Mouse (Mus musculus) liver, postnatal 0 days (tissue): ENCODE results near the gene Chdh. TPM values are rescaled to one million over a fixed set of nuclear protein-coding genes. Genes with fewer than 3 reads are reported as not detected.

Experiments
- ATAC-seq: fragments of 200-750 bp; cut with Nextera tagmentation; 2 replicates; pipeline ENCODE4 v1.8.0; 2017; ENCODE audit warnings: mild to moderate bottlenecking, moderate library complexity
- DNase-seq: peaks from one replicate; pipeline ENCODE4 v3.0.0-alpha.2; 2016
- H3K27ac ChIP-seq: fragments of 300-500 bp; sonication (generic); 2 replicates; pipeline ENCODE4 v1.5.1; 2014; ENCODE audit warnings: antibody characterized with exemption, moderate library complexity, mild to moderate bottlenecking, low read depth
- H3K27me3 ChIP-seq: fragments of 300-500 bp; sonication (generic); 2 replicates; pipeline ENCODE4 v1.6.1; 2014; ENCODE audit warnings: low read length, control low read depth, mixed read lengths; ENCODE audit not compliant: insufficient read depth
- H3K36me3 ChIP-seq: fragments of 300-500 bp; sonication (generic); replicated peaks from 2 replicates; pipeline ENCODE4 v1.6.1; 2014; ENCODE audit warnings: mild to moderate bottlenecking, control low read depth, low read length, moderate library complexity, mixed read lengths; ENCODE audit not compliant: insufficient read depth
- H3K4me1 ChIP-seq: fragments of 300-500 bp; sonication (generic); 2 replicates; pipeline ENCODE4 v1.6.1; 2014; ENCODE audit warnings: antibody characterized with exemption, mild to moderate bottlenecking, control low read depth; ENCODE audit not compliant: insufficient read depth
- H3K4me2 ChIP-seq: fragments of 300-500 bp; sonication (generic); 2 replicates; pipeline ENCODE4 v1.6.1; 2014; ENCODE audit warnings: low read depth, mild to moderate bottlenecking, low read length, moderate library complexity, mixed read lengths
- H3K4me3 ChIP-seq: fragments of 300-500 bp; sonication (generic); 2 replicates; pipeline ENCODE4 v1.5.1; 2014; ENCODE audit warnings: low read depth, low read length
- H3K9ac ChIP-seq: fragments of 300-500 bp; sonication (generic); replicated peaks from 2 replicates; pipeline ENCODE4 v1.6.1; 2014; ENCODE audit warnings: mild to moderate bottlenecking, moderate library complexity
- H3K9me3 ChIP-seq: fragments of 300-500 bp; sonication (generic); 2 replicates; pipeline ENCODE4 v1.6.1; 2016; ENCODE audit warnings: mild to moderate bottlenecking, control low read depth, low read length, mixed read lengths
- CTCF ChIP-seq: sonication (generic); IDR thresholded peaks from 2 replicates; pipeline ENCODE4 v1.5.1; 2016; ENCODE audit warnings: antibody characterized with exemption, low read depth
- EP300 ChIP-seq: IDR thresholded peaks from 2 replicates; pipeline ENCODE4 v1.6.1; 2016; ENCODE audit warnings: antibody characterized with exemption, low read depth, mild to moderate bottlenecking
- WGBS: fragments of 180-500 bp; shearing (Covaris S2); extraction: QIAGEN DNeasy Blood & Tissue Kit; methylation state at CpG from one replicate; pipeline ENCODE4 v1.1.7; 2014; ENCODE audit not compliant: insufficient replicate concordance; 5-methylcytosine and 5-hydroxymethylcytosine counted together
- polyA plus RNA-seq: library from polyadenylated mRNA; unstranded; fragments of >200 nt; fragmentation: Nextera tagmentation; extraction: Ambion mirVana; gene quantifications from 2 replicates; pipeline ENCODE4 v1.2.1, GENCODE M21; 2015

Gene Chdh
- polyA plus RNA-seq, 1 experiment from 2014 or later: 6.2 TPM

DNA sequence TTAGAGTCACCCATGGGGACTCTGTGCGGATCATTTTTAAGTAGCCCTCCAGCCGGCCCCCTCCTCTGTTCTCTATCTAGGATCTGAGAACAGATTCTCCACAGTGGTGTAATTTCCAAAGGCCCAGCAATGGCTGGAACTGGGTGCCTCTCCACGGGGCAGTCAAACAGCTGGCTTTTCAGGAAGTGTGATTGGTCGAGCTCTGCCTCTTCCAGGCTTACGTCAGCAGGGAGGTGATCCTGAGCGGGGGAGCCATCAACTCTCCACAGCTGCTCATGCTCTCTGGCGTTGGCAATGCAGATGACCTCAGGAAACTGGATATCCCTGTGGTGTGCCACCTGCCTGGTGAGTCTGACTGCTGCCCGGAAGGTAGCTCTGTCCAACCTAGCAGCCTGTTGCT, 24.6 kb downstream of the Chdh start:
- H3K4me2 ChIP-seq: no peak overlapping the region
- ATAC-seq: no peak
- no peaks in the 10 kb centered on the region for H3K9me3 ChIP-seq
- no peak overlapping the region for H3K9ac ChIP-seq
- H3K27me3 ChIP-seq: no peaks in the 10 kb centered on the region
- H3K4me3 ChIP-seq: no peak overlapping the region
- no peak overlapping the region for H3K27ac ChIP-seq
- H3K36me3 ChIP-seq: peaks cover 23% of the 10 kb centered on the region
- H3K4me1 ChIP-seq: no peaks in the 10 kb centered on the region
- no peak for DNase-seq
- 49% methylated on average over 8 of the region's 8 CpGs for WGBS
- TF ChIP-seq EP300 (no peak), CTCF (no peak)

DNA sequence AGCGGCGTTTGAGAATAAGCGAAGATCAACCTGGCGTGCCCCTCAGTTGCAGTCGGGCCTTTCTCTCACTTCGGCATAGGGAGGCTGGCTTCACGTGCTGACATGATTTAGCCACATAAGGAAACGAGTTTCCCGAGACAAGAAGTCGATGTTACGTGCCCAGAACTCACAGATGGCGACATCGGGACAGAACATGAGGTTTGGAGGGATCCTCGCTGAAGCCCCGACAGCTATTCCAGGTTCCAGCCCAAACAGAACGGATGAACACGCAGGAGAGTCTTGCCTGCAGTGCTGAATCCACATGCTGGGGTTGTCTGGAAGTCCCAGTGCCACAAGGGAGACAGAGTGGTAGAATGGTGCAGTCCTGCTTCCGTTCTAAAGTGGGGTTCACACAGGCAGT, 29.6 kb downstream of the Chdh start:
- TF ChIP-seq CTCF (no peak), EP300 (no peak)
- ATAC-seq (no peak), DNase-seq (no peak)
- H3K9ac ChIP-seq: no peak overlapping the region
- no peaks in the 10 kb centered on the region for H3K27me3 ChIP-seq
- H3K27ac ChIP-seq: no peak overlapping the region
- H3K36me3 ChIP-seq: peaks cover 22% of the 10 kb centered on the region
- no peak overlapping the region for H3K4me2 ChIP-seq
- H3K4me1 ChIP-seq: no peaks in the 10 kb centered on the region
- no peaks in the 10 kb centered on the region for H3K9me3 ChIP-seq
- no peak overlapping the region for H3K4me3 ChIP-seq
- 77% methylated on average over 18 of the region's 18 CpGs for WGBS

DNA sequence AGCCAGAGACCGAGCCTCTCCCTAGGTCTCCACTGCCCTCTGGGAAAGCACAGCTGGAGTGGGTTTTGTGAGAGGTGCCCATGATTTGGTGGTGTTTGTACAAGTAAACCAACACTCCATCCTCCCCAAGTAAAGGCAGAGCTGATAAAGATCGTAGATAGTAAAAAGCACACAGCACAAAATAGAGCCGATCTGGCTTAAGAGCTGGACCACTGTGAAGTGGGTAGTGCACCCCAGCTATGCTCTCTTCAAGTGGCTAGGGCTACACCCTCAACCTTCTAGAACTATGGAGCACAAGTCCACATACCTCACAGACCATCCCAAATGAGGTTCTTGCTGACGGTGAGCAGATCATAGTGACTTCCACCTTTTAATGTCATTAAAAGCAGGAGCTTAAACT, 30.6 kb downstream of the Chdh start:
- Histone ChIP-seq H3K4me3 (no peak overlapping the region), H3K9ac (no peak overlapping the region), H3K9me3 (no peaks in the 10 kb centered on the region), H3K27ac (no peak overlapping the region), H3K27me3 (no peaks in the 10 kb centered on the region), H3K4me1 (no peaks in the 10 kb centered on the region), H3K4me2 (no peak overlapping the region), H3K36me3 (peaks cover 16% of the 10 kb centered on the region)
- no peak for TF ChIP-seq CTCF
- no peak for TF ChIP-seq EP300
- ATAC-seq (no peak), DNase-seq (no peak)
- WGBS: 50% methylated on average over 4 of the region's 4 CpGs

DNA sequence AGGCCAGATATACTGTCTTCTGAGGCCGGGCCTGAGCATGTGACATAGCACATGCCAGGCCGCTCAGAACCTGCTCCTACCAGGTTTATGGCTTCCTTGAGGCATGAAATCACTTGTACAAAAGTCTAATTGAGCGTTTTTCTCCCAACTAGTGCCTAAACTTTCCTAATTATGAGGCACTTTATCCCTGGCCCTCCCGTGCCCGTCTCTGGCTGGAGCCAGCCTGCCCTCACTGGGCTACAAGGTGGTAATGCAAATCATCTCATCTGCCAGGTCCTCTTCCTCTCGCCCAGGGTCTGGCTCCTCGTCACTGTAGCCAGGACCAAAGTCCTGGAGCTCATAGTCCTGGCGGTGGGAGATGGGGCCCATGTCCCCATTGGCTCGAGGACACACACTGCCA, 33.0 kb downstream of the Chdh start:
- Histone ChIP-seq H3K9me3 (no peaks in the 10 kb centered on the region), H3K4me3 (no peak overlapping the region), H3K36me3 (peaks cover 8% of the 10 kb centered on the region; the same call in 1 of the 2 replicates), H3K4me2 (no peak overlapping the region), H3K4me1 (no peaks in the 10 kb centered on the region), H3K9ac (no peak overlapping the region), H3K27ac (no peak overlapping the region), H3K27me3 (no peaks in the 10 kb centered on the region)
- 74% methylated on average over 9 of the region's 9 CpGs for WGBS
- no peak for ATAC-seq
- TF ChIP-seq CTCF (0 out of 2 replicates have a peak, but pooled peaks have one; percentile 2), EP300 (no peak)
- DNase-seq: no peak

DNA sequence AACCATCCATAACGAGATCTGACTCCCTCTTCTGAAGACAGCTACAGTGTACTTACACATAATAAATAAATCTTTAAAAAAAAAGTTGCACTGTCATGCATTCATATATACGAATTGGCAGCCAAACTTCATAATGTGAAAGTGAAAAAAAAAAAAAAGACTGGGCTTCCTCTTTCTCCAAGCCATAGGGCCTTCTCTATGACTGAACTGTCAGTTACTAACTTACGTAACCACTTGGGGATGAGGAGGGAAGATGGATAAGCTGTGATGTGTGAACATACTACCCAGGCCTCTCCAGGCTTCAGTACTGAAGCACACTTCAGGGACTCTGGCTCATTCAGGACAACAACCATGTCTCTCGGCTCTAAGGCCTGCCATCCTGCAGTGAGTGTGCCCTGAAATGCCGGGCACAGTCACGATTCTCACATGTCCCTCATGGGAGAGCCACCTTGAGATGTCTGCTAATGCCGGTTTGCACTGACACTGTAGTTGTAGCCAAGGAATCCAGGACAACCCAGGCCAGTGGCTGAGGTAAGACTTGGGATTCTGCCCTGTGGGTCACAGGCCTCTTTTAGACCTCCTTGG, 34.6 kb downstream of the Chdh start:
- no peak for DNase-seq
- Histone ChIP-seq H3K27ac (no peak overlapping the region), H3K9me3 (no peaks in the 10 kb centered on the region), H3K4me2 (no peak overlapping the region), H3K9ac (no peak overlapping the region), H3K27me3 (no peaks in the 10 kb centered on the region), H3K36me3 (peaks cover 2% of the 10 kb centered on the region; the same call in 1 of the 2 replicates), H3K4me3 (no peak overlapping the region), H3K4me1 (no peaks in the 10 kb centered on the region)
- WGBS: 55% methylated on average over 7 of the region's 7 CpGs
- TF ChIP-seq CTCF (no peak), EP300 (no peak)
- no peak for ATAC-seq

DNA sequence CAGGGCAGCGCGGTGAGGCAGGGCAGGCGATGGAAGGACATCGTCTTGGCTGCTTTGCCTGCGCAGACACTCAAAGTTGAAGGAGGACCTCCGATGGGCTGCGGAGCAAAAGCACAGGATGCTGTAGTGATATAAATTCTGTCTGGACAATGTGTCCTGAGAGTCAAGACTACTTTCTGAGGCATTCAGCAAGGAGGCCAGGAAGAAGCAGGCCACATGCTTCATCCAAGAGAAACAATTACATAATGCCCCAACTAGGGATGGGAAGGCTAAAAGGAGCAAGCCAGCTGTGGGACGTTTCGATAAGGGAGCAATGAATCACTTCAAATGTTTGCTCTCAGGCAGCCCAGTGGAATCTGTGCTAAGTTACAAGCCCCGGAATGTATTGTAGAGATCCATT, 36.4 kb downstream of the Chdh start:
- no peak overlapping the region for H3K4me3 ChIP-seq
- WGBS: 86% methylated on average over 10 of the region's 10 CpGs

DNA sequence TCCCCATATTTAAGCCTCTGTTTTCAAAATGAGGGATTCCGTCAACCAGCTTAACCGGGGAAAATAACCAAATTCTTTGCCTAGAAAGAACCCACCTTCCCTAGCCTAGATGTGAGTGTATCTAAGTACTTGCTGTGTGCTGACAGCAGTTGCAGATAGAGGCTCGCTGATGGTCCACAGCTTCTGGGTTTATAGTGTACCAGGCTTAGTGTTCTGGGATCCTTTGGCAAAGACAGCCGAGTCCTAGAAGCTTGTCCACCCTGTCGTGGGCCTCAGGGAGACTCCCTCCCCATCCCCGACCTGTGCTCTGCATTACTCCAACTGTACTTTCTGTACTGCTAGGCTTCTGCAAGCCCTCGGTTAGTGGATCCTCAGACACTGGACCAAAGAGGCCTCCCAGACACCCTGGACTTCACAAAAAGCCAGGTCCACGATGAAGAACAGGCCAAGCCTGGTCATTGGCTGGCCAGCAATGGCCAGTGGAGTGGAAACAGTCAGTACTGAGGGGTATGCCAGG, 36.9 kb downstream of the Chdh start:
- no peak for DNase-seq
- H3K27ac ChIP-seq: no peak overlapping the region
- H3K9me3 ChIP-seq: no peaks in the 10 kb centered on the region
- H3K4me3 ChIP-seq: no peak overlapping the region
- H3K9ac ChIP-seq: no peak overlapping the region
- TF ChIP-seq EP300: no peak
- TF ChIP-seq CTCF: no peak
- no peak for ATAC-seq
- H3K36me3 ChIP-seq: no peaks in the 10 kb centered on the region
- H3K4me1 ChIP-seq: no peaks in the 10 kb centered on the region
- no peak overlapping the region for H3K4me2 ChIP-seq
- no peaks in the 10 kb centered on the region for H3K27me3 ChIP-seq
- 73% methylated on average over 8 of the region's 8 CpGs for WGBS

More for the DNA sequence above, 36.4 kb downstream of the Chdh start:
- Histone ChIP-seq H3K4me2 (no peak overlapping the region), H3K9ac (no peak overlapping the region), H3K27ac (no peak overlapping the region), H3K27me3 (no peaks in the 10 kb centered on the region), H3K4me1 (no peaks in the 10 kb centered on the region), H3K9me3 (no peaks in the 10 kb centered on the region), H3K36me3 (no peaks in the 10 kb centered on the region)
- no peak for ATAC-seq
- TF ChIP-seq CTCF: no peak
- no peak for TF ChIP-seq EP300
- DNase-seq: no peak
